Mouse (Mus musculus): Measurements from ENCODE around the gene Vmn2r112. TPM values are rescaled to one million over a fixed set of nuclear protein-coding genes. Genes with fewer than 3 reads are reported as not detected.
"Not testable (repeated sequence)": the region's sequence is repeated elsewhere in the genome, so short reads cannot be mapped to it uniquely, and the experiment has no call there.

Vmn2r112 gene
- not detected in 2 replicates for total RNA-seq (2015)
- not detected in 2 replicates for total RNA-seq (2017)

DNA sequence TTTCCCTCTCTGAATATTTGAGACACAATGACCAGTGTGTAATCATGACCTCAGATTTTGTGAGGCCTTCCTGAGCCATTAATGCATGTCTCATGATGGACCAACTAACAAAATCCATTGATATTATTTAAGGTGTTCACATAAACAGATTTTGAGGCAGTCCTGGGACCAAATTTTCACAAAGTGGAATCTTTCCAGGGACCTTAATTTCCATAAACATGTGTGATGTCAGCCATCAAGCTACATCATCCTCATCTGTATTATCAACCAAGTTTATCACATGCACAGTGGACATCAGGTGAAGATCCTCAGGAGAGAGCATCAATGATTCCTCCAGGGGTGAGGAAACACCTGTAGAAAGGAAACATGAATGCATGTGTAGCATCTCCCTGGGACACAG is at the start of gene Vmn2r112:
Gene Vmn2r112 (plus strand): TSS at position 301 of the 400 bp plus-strand sequence.
- ATAC-seq (replicated peaks; ENCODE audit: poor library complexity), result not testable (repeated sequence)

DNA sequence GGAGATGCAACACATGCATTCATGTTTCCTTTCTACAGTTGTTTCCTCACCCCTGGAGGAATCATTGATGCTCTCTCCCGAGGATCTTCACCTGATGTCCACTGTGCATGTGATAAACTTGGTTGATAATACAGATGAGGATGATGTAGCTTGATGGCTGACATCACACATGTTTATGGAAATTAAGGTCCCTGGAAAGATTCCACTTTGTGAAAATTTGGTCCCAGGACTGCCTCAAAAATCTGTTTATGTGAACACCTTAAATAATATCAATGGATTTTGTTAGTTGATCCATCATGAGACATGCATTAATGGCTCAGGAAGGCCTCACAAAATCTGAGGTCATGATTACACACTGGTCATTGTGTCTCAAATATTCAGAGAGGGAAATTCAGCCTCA is 27.4 kb upstream of the Vmn2r112 start, which contains the start of gene Vmn2r111:
Gene Vmn2r111 (minus strand): TSS at position 101 of the 400 bp plus-strand sequence.
- not testable (repeated sequence) for ATAC-seq (replicated peaks; ENCODE audit: poor library complexity)

- no peak for ATAC-seq (replicated peaks; ENCODE audit: poor library complexity)
Measured at GRCm38 (mm10) chr17:22630646-22631045, 29.9 kb downstream of the Vmn2r112 start.

Other genes starting within 250 kb of the Vmn2r112 start
- 19.3 and 22.5 TPM in 2 replicates for gene Zfp944, start 239.6 kb upstream of the Vmn2r112 start, total RNA-seq (2015)
- gene Zfp944, start 239.6 kb upstream of the Vmn2r112 start, total RNA-seq (2017), result 6.3 and 8.8 TPM in 2 replicates
- gene Zfp758, start 239.5 kb upstream of the Vmn2r112 start, total RNA-seq (2015), result 13.4 and 14.5 TPM in 2 replicates
- 10.4 and 12.8 TPM in 2 replicates for gene Zfp758, start 239.5 kb upstream of the Vmn2r112 start, total RNA-seq (2017)
- gene Zfp946, start 176.7 kb upstream of the Vmn2r112 start, total RNA-seq (2015), result 7.7 and 9.2 TPM in 2 replicates
- 3.7 and 6.3 TPM in 2 replicates for gene Zfp946, start 176.7 kb upstream of the Vmn2r112 start, total RNA-seq (2017)
- not detected in 2 replicates for gene Vmn2r111, start 27.5 kb upstream of the Vmn2r112 start, total RNA-seq (2015)
- not detected in 2 replicates for gene Vmn2r111, start 27.5 kb upstream of the Vmn2r112 start, total RNA-seq (2017)